Mouse (Mus musculus) heart, postnatal 14 days (tissue): Measurements from ENCODE around the gene Gtf2h5. TPM values are rescaled to one million over a fixed set of nuclear protein-coding genes. Genes with fewer than 3 reads are reported as not detected.

Experiments
- DNase-seq, 2 experiments: peaks; one replicate each; pipeline ENCODE4 v3.0.0; 2021 to 2022
- intact Hi-C: fragments of 180-260 bp; cut with DNase I; formaldehyde crosslinking; loops from one replicate; pipeline ENCODE4 v1.15.1; 2025
- long read RNA-seq, 2 experiments: library from polyadenylated mRNA; stranded (forward); transcript quantifications; one replicate each; pipeline ENCODE4 v2.0.0; 2021
- total RNA-seq, 2 experiments: library from RNA; stranded (reverse); gene quantifications; 2 replicates each; pipeline ENCODE4 v1.2.3; 2021

The Gtf2h5 gene
- total RNA-seq, result 10 to 100 TPM; 72.2 to 74.7 TPM
- long read RNA-seq, experiment 1, transcript Gtf2h5-201 (3 exons, 2,245 nt), result major isoform, 86 of 89 reads
- long read RNA-seq, experiment 1, partial matches to known transcripts, result 0 of 89 reads
- long read RNA-seq, experiment 1, other reads (novel, unspliced or antisense), result 3 of 89 reads
- long read RNA-seq, experiment 2, transcript Gtf2h5-201 (3 exons, 2,245 nt), result major isoform, 98 of 100 reads
- long read RNA-seq, experiment 2, partial matches to known transcripts, result 1 of 100 reads
- long read RNA-seq, experiment 2, other reads (novel, unspliced or antisense), result 0 of 100 reads

DNA sequence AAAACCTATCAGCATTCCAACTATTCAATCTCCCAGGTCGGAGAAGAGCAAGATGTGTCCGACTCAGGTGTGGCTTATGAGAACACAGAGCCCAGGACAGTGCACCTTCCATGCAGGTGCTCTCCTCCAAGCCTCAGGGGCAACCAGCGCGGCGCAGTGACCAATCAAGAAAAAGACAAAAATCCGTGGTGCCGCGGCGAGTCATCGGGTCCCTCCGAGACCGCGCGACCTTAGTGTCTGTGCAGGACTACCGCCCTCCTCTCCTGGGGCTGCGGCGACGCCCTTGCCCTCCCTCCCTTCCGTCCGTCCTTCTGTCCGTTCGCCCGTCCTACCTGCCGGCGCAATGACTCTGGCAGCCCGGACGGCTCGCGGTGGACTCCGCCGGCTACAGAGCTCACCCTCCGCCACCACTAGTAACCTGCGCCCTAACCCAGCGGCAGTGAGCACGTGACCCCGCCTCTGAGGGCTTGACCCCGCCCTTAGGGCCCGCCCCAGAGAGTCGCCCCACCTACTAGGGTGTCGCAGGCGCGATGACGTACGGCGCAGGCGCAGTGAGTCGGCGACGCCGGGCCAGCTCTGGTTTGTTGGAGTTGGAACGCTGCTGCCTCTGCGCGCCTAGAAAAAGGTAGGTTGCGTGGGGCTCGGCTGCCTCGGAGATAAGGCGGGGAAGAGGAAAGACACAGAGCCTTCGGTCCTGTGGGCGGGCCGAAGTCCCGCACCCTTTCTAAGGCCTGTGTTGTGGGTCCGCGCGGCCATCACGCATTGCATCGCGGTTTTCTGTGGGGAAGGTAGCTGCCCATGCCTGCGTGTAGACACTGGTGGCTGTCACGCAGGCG is at the start of gene Gtf2h5, which contains the start of gene Serac1:
Gtf2h5 (plus strand) TSS at position 500 of the 836 bp plus-strand sequence.
Serac1 (minus strand) TSS at position 455 of the 836 bp plus-strand sequence.
- intact Hi-C loops, result no loop called here
- peak; percentile 98 to 99 for DNase-seq

GRCm38 (mm10) chr17:6035661-6036060 is 43.9 kb upstream of the Gtf2h5 start:
- intact Hi-C loops, result no loop called here
- DNase-seq, result no peak

DNA sequence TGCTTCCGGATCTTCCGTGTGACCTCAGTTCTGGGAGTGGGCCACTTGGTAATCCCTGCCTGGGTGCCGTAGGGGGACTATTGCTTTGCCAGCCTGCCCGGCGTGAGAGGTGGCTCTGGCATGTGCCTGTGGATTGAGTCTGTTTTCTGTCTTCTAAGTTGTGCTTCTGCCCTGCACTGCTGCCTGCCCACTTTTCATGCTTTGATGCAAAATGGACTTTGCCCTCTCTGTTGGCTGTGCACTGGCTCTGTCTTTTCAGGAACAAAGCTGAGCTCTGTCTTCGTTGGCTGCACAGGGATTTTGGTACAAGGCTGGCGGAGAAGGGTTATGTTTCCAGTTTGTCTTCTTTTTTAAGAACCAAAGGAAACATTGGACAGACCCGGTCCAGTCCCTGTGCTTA is 43.1 kb upstream of the Gtf2h5 start:
- no peak for DNase-seq
- intact Hi-C loops, result no loop called here

GRCm38 (mm10) chr17:6036872-6037271 is 42.7 kb upstream of the Gtf2h5 start:
- DNase-seq, result no peak
- intact Hi-C loops, result no loop called here

GRCm38 (mm10) chr17:6037507-6037906 is 42.1 kb upstream of the Gtf2h5 start:
- intact Hi-C loops, result no loop called here
- DNase-seq, result peak in 1 of 2 experiments; percentile 28

DNA sequence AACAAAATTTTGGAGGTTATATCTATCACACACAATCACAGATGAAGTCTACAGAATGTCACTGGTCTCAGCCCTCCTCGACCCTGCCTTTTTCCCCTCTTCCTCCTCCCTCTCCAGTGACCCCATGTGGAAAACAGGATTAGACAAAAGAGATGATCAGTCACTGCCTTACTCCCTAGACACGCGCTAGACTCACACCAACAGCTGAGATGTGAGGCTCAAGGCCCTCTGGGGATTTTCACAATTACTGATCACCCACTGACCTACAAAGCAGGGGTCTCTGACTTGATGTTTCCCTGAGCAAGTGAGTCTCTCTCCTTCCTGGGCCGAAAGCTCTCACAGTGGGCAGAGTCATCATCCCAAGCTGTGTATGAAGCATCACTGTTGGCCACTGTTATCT is 26.8 kb upstream of the Gtf2h5 start:
- intact Hi-C loops, result no loop called here
- DNase-seq, result no peak

- peak; percentile 37 to 64 for DNase-seq
- intact Hi-C loops, result no loop called here
Measured at GRCm38 (mm10) chr17:6054934-6055355, 24.6 kb upstream of the Gtf2h5 start.

DNA sequence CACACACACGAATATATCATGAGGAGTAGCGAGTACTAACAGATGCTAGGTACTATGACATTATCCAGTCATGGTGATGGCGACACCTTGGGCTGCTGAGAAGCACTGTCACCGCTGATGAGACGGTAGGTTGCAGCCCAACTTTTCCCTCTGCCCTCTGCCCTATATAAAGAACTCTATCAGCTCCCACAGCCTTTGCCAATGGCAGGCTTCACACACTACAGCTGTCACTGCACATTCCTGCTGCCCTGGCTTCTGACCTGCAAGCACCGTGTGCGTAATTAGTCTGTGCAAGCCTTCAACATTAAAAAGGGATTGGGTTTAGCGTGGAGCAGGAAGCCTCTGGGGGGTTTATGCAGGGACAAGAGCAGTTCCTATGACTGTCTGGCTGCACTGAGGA is 16.8 kb upstream of the Gtf2h5 start:
- intact Hi-C loops, result no loop called here
- peak in 1 of 2 experiments; percentile 10 for DNase-seq

- DNase-seq, result no peak
Measured at GRCm38 (mm10) chr17:6063532-6063931, 16.1 kb upstream of the Gtf2h5 start.

GRCm38 (mm10) chr17:6066021-6066420 is 13.6 kb upstream of the Gtf2h5 start:
- no peak for DNase-seq
- intact Hi-C loops, result no loop called here

More at GRCm38 (mm10) chr17:6063532-6063931, 16.1 kb upstream of the Gtf2h5 start:
- intact Hi-C loops, result no loop called here

- DNase-seq, result no peak
- intact Hi-C loops, result no loop called here
Measured at GRCm38 (mm10) chr17:6067613-6068012, 12.0 kb upstream of the Gtf2h5 start.

DNA sequence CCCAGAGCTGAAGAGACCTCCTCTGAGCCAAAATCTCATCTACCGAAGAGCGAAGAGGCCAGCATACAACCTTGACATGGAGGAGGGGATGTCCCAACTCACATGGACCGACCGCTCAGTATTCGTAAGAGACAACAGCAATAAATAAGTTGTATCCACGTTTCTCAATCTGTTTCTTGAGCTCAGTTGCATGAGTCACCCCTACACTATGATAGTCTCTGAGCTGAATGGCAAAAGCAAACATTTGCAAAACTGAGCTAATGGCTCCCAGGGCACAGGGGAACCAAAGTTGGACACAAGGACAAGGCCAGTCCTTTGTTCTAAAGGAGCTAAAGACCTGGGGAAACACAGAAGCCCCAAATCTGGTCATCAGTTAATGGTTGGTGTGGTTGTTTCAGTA is 9.7 kb upstream of the Gtf2h5 start:
- no peak for DNase-seq
- intact Hi-C loops, result no loop called here

- DNase-seq, result no peak
- intact Hi-C loops, result no loop called here
Measured at GRCm38 (mm10) chr17:6073405-6073804, 6.2 kb upstream of the Gtf2h5 start.

DNA sequence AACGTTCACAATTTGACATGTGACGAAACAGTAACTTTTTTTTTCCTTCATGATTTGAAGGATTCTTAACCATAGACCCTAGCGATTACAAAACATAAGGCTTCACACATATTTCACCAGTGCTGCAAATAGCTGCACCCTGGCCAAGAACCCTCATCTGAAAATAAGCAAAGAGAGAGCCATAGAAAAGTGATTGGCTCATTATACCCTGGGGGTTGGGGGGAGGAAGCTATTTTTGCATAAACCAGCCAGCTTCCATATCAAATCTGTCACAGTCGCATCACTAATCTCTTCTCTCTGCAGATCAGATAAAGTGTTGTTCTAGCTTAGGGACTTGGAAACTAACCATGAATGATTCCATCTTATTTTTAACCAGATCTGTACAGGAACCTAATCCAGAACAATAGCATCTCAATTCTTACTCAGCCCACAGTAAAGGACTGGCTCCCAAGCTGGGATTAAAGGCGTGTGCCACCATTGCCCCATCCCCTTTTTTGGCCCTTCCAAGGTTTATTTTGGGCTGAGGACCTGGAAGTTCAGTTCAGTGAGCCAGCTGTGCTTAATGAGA is 3.8 kb downstream of the Gtf2h5 start:
- no peak for DNase-seq
- intact Hi-C loops, result no loop called here

DNA sequence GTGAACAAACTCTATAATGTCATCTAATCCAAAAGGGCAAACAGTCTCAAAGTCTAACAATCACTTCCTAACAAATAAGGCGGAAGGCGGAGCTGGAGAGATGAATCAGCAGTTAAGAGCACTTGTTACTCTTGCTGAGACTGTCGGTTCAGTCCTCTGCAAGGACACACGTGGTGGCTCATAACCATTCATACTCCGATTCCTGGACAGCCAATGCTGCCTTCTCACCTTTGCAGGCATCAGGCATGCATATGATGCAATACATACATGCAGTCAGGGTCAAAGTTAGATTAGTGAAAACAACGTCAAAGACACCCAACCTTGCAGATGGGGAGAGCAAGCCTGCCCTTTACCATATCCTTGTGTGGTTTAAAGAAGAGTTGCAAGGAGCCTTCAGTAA is 12.0 kb downstream of the Gtf2h5 start:
- DNase-seq, result no peak
- intact Hi-C loops, result no loop called here

- intact Hi-C loops, result no loop called here
Measured at GRCm38 (mm10) chr17:6095579-6095978, 16.0 kb downstream of the Gtf2h5 start.

DNA sequence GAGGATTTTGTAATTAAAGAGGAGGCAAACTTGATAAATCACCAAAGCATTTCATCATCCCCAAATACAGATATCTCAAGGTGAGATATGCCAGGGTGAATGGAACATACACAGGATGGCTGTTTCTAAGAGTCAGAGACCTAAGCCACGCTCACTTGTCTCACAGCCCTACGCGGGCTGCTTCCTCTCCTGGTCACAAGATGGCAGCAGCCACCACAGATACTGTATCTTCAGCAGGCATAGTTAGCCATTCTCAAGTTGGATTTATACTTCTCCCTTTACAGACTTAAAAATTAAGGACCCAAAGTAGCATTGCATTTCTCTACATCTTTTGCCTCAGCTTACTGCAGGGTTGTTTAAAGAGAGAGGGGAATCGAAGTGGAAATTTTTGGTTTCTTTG is 18.3 kb downstream of the Gtf2h5 start:
- intact Hi-C loops, result no loop called here
- DNase-seq, result peak; percentile 63 to 69

More at GRCm38 (mm10) chr17:6095579-6095978, 16.0 kb downstream of the Gtf2h5 start:
- DNase-seq, result no peak

GRCm38 (mm10) chr17:6102287-6102686 is 22.7 kb downstream of the Gtf2h5 start:
- DNase-seq, result no peak
- intact Hi-C loops, result no loop called here

GRCm38 (mm10) chr17:6103566-6103965 is 24.0 kb downstream of the Gtf2h5 start:
- intact Hi-C loops, result no loop called here

GRCm38 (mm10) chr17:6106361-6107014 is 26.9 kb downstream of the Gtf2h5 start, which contains the start of gene Tulp4:
Tulp4 (plus strand) TSS chr17:6106437.
- peak; percentile 86 to 89 for DNase-seq
- intact Hi-C loops, result loop anchor here (5.0 kb wide), 3 partner anchors 66 to 166 kb away; no protein-coding TSS in a partner anchor

More at GRCm38 (mm10) chr17:6103566-6103965, 24.0 kb downstream of the Gtf2h5 start:
- DNase-seq, result no peak
